Mouse (Mus musculus): ENCODE measurements around the gene Tatdn2.
A peak's percentile ranks its signal among the peaks of the same experiment; 100 is the strongest.
"Not testable (repeated sequence)": the region's sequence is repeated elsewhere in the genome, so short reads cannot be mapped to it uniquely, and the experiment has no call there.

The Tatdn2 gene

DNA sequence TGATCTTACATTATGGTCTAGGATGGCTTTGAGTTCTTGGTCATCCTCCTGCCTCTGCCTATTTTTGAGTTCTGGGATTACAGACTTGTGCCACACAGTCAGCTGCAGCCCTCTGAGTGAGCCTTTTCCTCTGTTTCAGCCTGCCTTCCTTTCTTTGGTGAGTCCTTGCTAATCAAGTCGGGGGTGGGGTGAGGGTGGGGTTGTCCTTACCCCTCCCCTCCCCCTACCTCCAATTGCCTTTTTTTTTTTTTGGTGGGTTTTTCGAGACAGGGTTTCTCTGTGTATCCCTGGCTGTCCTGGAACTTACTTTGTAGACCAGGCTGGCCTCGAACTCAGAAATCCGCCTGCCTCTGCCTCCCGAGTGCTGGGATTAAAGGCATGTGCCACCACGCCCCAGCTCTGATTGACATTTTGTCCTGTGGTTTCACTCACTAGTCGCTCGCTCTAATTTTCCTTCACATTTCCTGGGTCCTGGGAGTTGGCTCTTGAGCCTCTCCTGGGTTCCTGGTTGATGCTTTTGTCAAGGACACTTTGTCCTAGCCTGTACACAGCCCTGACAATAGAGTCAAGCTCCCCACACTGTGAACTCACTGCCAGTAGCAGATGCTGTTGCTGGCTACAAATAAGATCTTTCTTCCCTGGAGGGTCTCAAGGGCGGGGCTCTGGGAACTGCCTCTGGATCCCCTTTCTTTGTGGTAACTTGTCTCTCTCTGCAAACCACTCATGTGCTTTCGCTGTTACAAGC is 13.6 kb upstream of the Tatdn2 start:
- DNase-seq (ENCODE audit: low read depth, low spot score), result no peak
- H3K27me3 ChIP-seq (ENCODE audit: control insufficient read depth, insufficient read depth, low read length, poor library complexity, severe bottlenecking), result no peaks in the 10 kb centered on the region
- peaks cover 21% of the 10 kb centered on the region for H3K36me3 ChIP-seq (ENCODE audit: control insufficient read depth, insufficient read depth, low read length, poor library complexity, severe bottlenecking)

GRCm38 (mm10) chr6:113686551-113687125 is 10.2 kb upstream of the Tatdn2 start:
- peaks cover 18% of the 10 kb centered on the region for H3K36me3 ChIP-seq (ENCODE audit: control insufficient read depth, insufficient read depth, low read length, poor library complexity, severe bottlenecking)
- H3K27me3 ChIP-seq (ENCODE audit: control insufficient read depth, insufficient read depth, low read length, poor library complexity, severe bottlenecking), result no peaks in the 10 kb centered on the region
- no peak for DNase-seq (ENCODE audit: low read depth, low spot score)

DNA sequence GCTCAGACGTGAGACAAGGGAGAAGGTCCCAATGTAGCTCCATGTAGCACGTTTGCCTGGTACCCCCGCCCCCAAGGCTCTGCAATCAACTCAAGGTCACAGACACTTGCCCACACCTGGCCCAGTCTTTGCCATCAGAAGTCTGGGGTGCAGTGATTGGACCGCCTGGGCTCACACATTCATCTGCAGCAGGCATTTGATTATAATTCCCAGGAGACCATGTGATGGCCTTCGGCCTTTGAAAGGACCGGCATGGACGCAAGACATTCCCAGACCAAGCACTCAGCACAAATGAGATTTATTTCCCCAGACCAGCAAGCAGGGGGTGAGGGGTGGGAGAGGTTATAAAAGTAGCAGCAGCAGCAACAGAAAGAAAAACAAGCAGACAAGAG is 6.8 kb upstream of the Tatdn2 start:
- H3K36me3 ChIP-seq (ENCODE audit: control insufficient read depth, insufficient read depth, low read length, poor library complexity, severe bottlenecking), result peaks cover 17% of the 10 kb centered on the region
- no peak for DNase-seq (ENCODE audit: low read depth, low spot score)
- no peaks in the 10 kb centered on the region for H3K27me3 ChIP-seq (ENCODE audit: control insufficient read depth, insufficient read depth, low read length, poor library complexity, severe bottlenecking)

DNA sequence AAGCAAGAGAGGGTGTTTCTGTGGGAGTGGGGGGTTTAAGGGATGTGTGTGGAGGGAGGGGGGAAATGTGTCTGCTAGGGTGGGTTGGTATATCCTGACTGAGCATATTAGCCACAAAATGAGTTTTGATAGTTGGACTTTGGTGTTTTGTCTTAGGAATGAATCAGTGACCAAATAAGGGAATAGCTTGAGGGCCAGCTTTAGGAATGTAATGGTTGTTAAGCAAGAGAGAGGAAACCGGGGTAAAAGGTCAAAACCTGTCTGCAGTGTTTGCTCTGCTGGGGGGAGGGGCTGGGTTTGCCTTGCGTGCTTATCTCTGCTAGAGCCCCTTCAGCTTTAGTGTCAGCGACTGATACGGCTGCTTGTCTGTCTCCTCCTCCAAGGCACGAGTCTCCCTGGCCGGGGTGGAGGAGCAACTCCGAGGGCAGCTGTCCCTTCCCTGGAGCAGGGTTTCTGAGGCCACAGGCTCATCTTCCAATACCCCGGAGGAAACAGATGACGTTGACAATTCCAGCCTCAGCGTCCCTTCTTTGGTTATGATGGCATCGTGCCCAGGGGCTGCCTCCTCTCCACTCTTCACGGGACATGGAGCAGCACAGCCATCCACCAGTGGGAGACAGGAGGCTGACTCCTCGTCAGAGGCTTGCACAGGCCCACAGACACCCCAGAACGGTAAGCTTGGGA is 6.3 kb upstream of the Tatdn2 start:
- no peaks in the 10 kb centered on the region for H3K27me3 ChIP-seq (ENCODE audit: control insufficient read depth, insufficient read depth, low read length, poor library complexity, severe bottlenecking)
- peaks cover 13% of the 10 kb centered on the region for H3K36me3 ChIP-seq (ENCODE audit: control insufficient read depth, insufficient read depth, low read length, poor library complexity, severe bottlenecking)
- no peak for DNase-seq (ENCODE audit: low read depth, low spot score)

DNA sequence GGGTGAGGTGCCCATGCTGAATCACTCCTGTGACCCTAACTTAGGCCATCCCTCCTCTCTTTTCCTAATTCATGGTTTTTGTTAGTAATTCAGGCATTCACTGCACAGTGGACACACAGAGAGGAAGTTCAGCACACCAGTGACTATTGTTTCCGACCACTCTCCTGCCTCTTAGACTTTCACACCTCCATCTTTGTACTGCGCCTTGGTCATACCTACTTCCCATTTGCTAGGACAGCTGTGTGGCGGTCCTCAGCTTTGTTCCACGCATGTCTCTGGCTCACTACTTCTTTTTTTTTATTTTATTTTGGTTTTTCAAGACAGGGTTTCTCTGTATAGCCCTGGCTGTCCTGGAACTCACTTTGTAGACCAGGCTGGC is 5.8 kb upstream of the Tatdn2 start:
- Histone ChIP-seq H3K36me3 (ENCODE audit: control insufficient read depth, insufficient read depth, low read length, poor library complexity, severe bottlenecking) (peaks cover 10% of the 10 kb centered on the region), H3K27me3 (ENCODE audit: control insufficient read depth, insufficient read depth, low read length, poor library complexity, severe bottlenecking) (no peaks in the 10 kb centered on the region)
- peak; percentile 40 for DNase-seq (ENCODE audit: low read depth, low spot score)

DNA sequence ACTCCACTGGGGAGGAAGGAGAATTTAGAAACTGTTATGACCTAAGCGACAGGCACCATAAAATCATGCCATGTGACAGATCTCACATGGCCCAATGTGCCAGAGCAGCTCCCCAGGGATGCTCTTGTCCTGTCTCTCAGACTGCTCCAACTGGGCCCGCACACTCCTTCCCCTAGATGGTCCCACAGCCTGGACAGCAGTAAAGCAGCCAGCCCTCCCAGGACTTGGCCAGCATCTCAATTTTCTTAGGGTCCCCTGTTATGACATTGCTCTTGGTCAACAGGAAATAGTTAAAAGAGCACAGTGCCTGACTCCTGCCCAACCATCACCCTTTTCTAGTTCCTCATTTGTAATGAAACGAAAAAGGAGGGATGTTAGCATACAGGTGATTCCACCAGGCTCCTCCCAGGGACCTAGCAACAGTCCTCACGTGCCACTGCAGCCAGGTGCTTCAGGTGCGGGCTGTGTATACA is 4.2 kb upstream of the Tatdn2 start:
- Histone ChIP-seq H3K27me3 (ENCODE audit: control insufficient read depth, insufficient read depth, low read length, poor library complexity, severe bottlenecking) (no peaks in the 10 kb centered on the region), H3K36me3 (ENCODE audit: control insufficient read depth, insufficient read depth, low read length, poor library complexity, severe bottlenecking) (peaks cover 5% of the 10 kb centered on the region)
- DNase-seq (ENCODE audit: low read depth, low spot score), result peak; percentile 80

DNA sequence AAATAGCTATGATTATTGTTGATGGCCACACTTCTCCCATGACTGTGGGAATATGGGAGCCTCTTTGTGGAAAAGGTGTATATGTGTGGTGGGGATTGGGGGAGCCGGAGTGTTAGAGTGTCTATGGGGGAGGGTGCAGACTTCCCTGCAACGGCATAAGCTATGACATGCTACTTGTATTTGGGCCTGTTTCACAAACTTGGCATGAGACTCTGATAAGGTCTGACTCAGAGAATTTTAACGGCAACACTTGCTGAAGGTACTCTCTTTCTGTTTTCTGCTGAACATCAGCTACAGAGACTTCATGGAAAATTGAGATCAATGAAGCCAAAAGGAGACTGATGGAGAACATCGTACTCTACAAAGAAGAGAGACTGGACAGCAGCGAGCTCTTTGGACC is 3.5 kb upstream of the Tatdn2 start:
- no peak for DNase-seq (ENCODE audit: low read depth, low spot score)
- peaks cover 4% of the 10 kb centered on the region for H3K36me3 ChIP-seq (ENCODE audit: control insufficient read depth, insufficient read depth, low read length, poor library complexity, severe bottlenecking)
- no peaks in the 10 kb centered on the region for H3K27me3 ChIP-seq (ENCODE audit: control insufficient read depth, insufficient read depth, low read length, poor library complexity, severe bottlenecking)

DNA sequence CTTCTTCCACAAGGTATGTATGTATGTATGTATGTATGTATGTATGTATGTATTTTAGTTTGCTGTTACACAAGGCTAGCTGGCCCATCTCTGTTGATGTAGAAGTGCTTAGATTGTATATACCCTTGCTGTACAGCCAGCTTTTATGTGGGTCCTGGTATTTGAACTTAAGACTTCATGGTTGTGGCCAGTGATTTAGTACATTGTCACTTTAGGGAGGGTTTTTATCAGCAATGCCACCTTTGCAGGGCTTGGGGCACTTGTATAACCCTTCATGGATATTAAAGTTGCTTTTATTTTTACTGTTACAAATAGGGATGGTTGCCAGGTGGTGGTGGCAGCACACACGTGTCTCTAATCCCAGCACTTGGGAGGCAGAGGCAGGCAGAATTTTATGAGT is 1.6 kb upstream of the Tatdn2 start:
- H3K36me3 ChIP-seq (ENCODE audit: control insufficient read depth, insufficient read depth, low read length, poor library complexity, severe bottlenecking), result peaks cover 4% of the 10 kb centered on the region
- H3K27me3 ChIP-seq (ENCODE audit: control insufficient read depth, insufficient read depth, low read length, poor library complexity, severe bottlenecking), result no peaks in the 10 kb centered on the region
- DNase-seq (ENCODE audit: low read depth, low spot score), result no peak

GRCm38 (mm10) chr6:113695766-113696355 is 989 bp upstream of the Tatdn2 start:
- no peak for DNase-seq (ENCODE audit: low read depth, low spot score)
- peaks cover 4% of the 10 kb centered on the region for H3K36me3 ChIP-seq (ENCODE audit: control insufficient read depth, insufficient read depth, low read length, poor library complexity, severe bottlenecking)

GRCm38 (mm10) chr6:113697222-113698205 is 664 bp downstream of the Tatdn2 start:
- peak; percentile 55 for DNase-seq (ENCODE audit: low read depth, low spot score)
- Histone ChIP-seq H3K27me3 (ENCODE audit: control insufficient read depth, insufficient read depth, low read length, poor library complexity, severe bottlenecking) (no peaks in the 10 kb centered on the region), H3K36me3 (ENCODE audit: control insufficient read depth, insufficient read depth, low read length, poor library complexity, severe bottlenecking) (peaks cover 9% of the 10 kb centered on the region)

More at GRCm38 (mm10) chr6:113695766-113696355, 989 bp upstream of the Tatdn2 start:
- H3K27me3 ChIP-seq (ENCODE audit: control insufficient read depth, insufficient read depth, low read length, poor library complexity, severe bottlenecking), result no peaks in the 10 kb centered on the region

DNA sequence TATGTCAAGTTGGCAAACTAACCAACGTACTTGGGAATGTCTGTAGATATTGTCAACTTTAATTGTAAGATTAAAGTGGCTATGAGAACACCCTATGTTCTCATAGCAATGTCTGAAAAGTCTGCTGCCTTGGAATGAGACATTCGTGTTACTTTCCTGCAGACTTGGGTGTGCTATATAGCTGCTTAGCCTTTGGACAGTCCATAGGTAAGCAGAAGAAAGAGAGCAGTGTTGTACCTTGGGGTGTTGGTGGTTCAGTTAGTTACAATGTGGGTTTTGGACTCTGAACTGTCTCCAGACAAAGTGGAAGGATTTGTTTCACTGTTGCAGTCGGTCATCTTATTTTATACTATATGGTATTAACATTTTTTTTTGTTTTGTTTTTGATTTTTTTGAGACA is 15.9 kb downstream of the Tatdn2 start:
- Histone ChIP-seq H3K36me3 (ENCODE audit: control insufficient read depth, insufficient read depth, low read length, poor library complexity, severe bottlenecking) (peaks cover 31% of the 10 kb centered on the region), H3K27me3 (ENCODE audit: control insufficient read depth, insufficient read depth, low read length, poor library complexity, severe bottlenecking) (no peaks in the 10 kb centered on the region)
- DNase-seq (ENCODE audit: low read depth, low spot score), result no peak

GRCm38 (mm10) chr6:113713389-113713788 is 16.5 kb downstream of the Tatdn2 start:
- H3K27me3 ChIP-seq (ENCODE audit: control insufficient read depth, insufficient read depth, low read length, poor library complexity, severe bottlenecking); DNase-seq (ENCODE audit: low read depth, low spot score): not testable (repeated sequence)
- H3K36me3 ChIP-seq (ENCODE audit: control insufficient read depth, insufficient read depth, low read length, poor library complexity, severe bottlenecking), result peaks cover 25% of the 10 kb centered on the region

- Histone ChIP-seq H3K36me3 (ENCODE audit: control insufficient read depth, insufficient read depth, low read length, poor library complexity, severe bottlenecking) (peaks cover 20% of the 10 kb centered on the region), H3K27me3 (ENCODE audit: control insufficient read depth, insufficient read depth, low read length, poor library complexity, severe bottlenecking) (no peaks in the 10 kb centered on the region)
- DNase-seq (ENCODE audit: low read depth, low spot score), result peak; percentile 60
Measured at GRCm38 (mm10) chr6:113714276-113714675, 17.4 kb downstream of the Tatdn2 start.

- H3K36me3 ChIP-seq (ENCODE audit: control insufficient read depth, insufficient read depth, low read length, poor library complexity, severe bottlenecking), result peaks cover 18% of the 10 kb centered on the region
- no peak for DNase-seq (ENCODE audit: low read depth, low spot score)
- no peaks in the 10 kb centered on the region for H3K27me3 ChIP-seq (ENCODE audit: control insufficient read depth, insufficient read depth, low read length, poor library complexity, severe bottlenecking)
Measured at GRCm38 (mm10) chr6:113714797-113715196, 17.9 kb downstream of the Tatdn2 start.

Measured in splenic B cell, adult 2 months (primary cell).